8 mouse cellular contexts compared by ENCODE assay signal in genomic region chr4:140961467-140962206, GRCm38 (mm10). TPM values are rescaled to one million over a fixed set of nuclear protein-coding genes. Genes with fewer than 3 reads are reported as not detected.
DNase-seq lines count a peak whose midpoint lies in the region; ATAC-seq and TF ChIP-seq lines count a peak whose summit lies in the region.

No protein-coding gene starts in this region.

- peak overlapping the region; percentile 82 for H3K4me3 ChIP-seq in heart, embryonic 12.5 days
- peak overlapping the region; percentile 95 for H3K4me3 ChIP-seq in ES-Bruce4 (ENCODE audit: low read depth, low read length)
- peak overlapping the region; percentile 93 for H3K4me3 ChIP-seq in forebrain, embryonic 12.5 days (replicated peaks)
- peak overlapping the region; percentile 89 for H3K4me3 ChIP-seq in stomach, embryonic 15.5 days (replicated peaks)

- peak; percentile 34; the same call in 1 of the 2 replicates for ATAC-seq in heart, embryonic 12.5 days (ENCODE audit: insufficient number of reproducible peaks, low FRiP score)
- ATAC-seq in forebrain, embryonic 12.5 days (ENCODE audit: low FRiP score) = peak; percentile 7; the same call in 1 of the 2 replicates
- ATAC-seq in stomach, embryonic 15.5 days (ENCODE audit: insufficient read depth, low FRiP score, low read depth) = peak; percentile 24

- no peaks in the 10 kb centered on the region for H3K9me3 ChIP-seq in heart, embryonic 12.5 days (replicated peaks)
- no peaks in the 10 kb centered on the region for H3K9me3 ChIP-seq in ES-Bruce4 (replicated peaks; ENCODE audit: control insufficient read depth, insufficient read depth, low read length, poor library complexity, severe bottlenecking)
- no peaks in the 10 kb centered on the region for H3K9me3 ChIP-seq in forebrain, embryonic 12.5 days
- no peaks in the 10 kb centered on the region for H3K9me3 ChIP-seq in stomach, embryonic 15.5 days

- H3K9ac ChIP-seq in heart, embryonic 12.5 days = peak overlapping the region; percentile 92
- peak overlapping the region; percentile 85 for H3K9ac ChIP-seq in ES-Bruce4 (ENCODE audit: low read depth, poor library complexity, severe bottlenecking)
- H3K9ac ChIP-seq in forebrain, embryonic 12.5 days = peak overlapping the region; percentile 93
- H3K9ac ChIP-seq in stomach, embryonic 15.5 days = peak overlapping the region; percentile 87

- H3K27ac ChIP-seq in heart, embryonic 12.5 days (ENCODE audit: poor library complexity, severe bottlenecking) = peak overlapping the region; percentile 85
- 0 out of 2 replicates have a peak overlapping the region, but pooled peaks have one; percentile 1 for H3K27ac ChIP-seq in ES-Bruce4 (ENCODE audit: insufficient read depth, low read length)
- peak overlapping the region; percentile 83 for H3K27ac ChIP-seq in forebrain, embryonic 12.5 days
- peak overlapping the region; percentile 80 for H3K27ac ChIP-seq in stomach, embryonic 15.5 days

- no peak for DNase-seq in heart, adult 8-10 months (ENCODE audit: low spot score)
- DNase-seq in liver = peak; percentile 23
- DNase-seq in retina, postnatal 1 day = no peak
- no peak for DNase-seq in layer of hippocampus, postnatal 14 days (ENCODE audit: low spot score in 2 of 2)

- TF ChIP-seq EP300 in ES-Bruce4 (IDR thresholded peaks at IDR 0.05; ENCODE audit: insufficient read depth, low read depth, low read length) = no peak

- peak overlapping the region; percentile 91 for H3K4me2 ChIP-seq in heart, embryonic 12.5 days
- H3K4me2 ChIP-seq in forebrain, embryonic 12.5 days = peak overlapping the region; percentile 95
- H3K4me2 ChIP-seq in stomach, embryonic 15.5 days = peak overlapping the region; percentile 85

- under 1% methylated on average over 38 of the region's 38 CpGs for WGBS in heart, embryonic 12.5 days
- WGBS in forebrain, embryonic 12.5 days = 1% methylated on average over 38 of the region's 38 CpGs
- under 1% methylated on average over 38 of the region's 38 CpGs for WGBS in stomach, embryonic 15.5 days

- H3K27me3 ChIP-seq in heart, embryonic 12.5 days (replicated peaks) = no peaks in the 10 kb centered on the region
- no peaks in the 10 kb centered on the region for H3K27me3 ChIP-seq in ES-Bruce4 (ENCODE audit: control insufficient read depth, insufficient read depth, low read length, poor library complexity, severe bottlenecking)
- H3K27me3 ChIP-seq in forebrain, embryonic 12.5 days = peaks cover 17% of the 10 kb centered on the region; the same call in 1 of the 2 replicates
- H3K27me3 ChIP-seq in stomach, embryonic 15.5 days (replicated peaks) = no peaks in the 10 kb centered on the region

- peaks cover 37% of the 10 kb centered on the region for H3K4me1 ChIP-seq in heart, embryonic 12.5 days (replicated peaks)
- peaks cover 4% of the 10 kb centered on the region for H3K4me1 ChIP-seq in ES-Bruce4 (ENCODE audit: control insufficient read depth, insufficient read depth, low read length)
- peaks cover 48% of the 10 kb centered on the region for H3K4me1 ChIP-seq in forebrain, embryonic 12.5 days
- H3K4me1 ChIP-seq in stomach, embryonic 15.5 days = peaks cover 36% of the 10 kb centered on the region

- TF ChIP-seq CTCF in ES-Bruce4 (IDR thresholded peaks at IDR 0.05; ENCODE audit: low read depth, low read length) = no peak

- H3K36me3 ChIP-seq in heart, embryonic 12.5 days = peaks cover 8% of the 10 kb centered on the region
- no peaks in the 10 kb centered on the region for H3K36me3 ChIP-seq in ES-Bruce4 (ENCODE audit: control insufficient read depth, insufficient read depth, low read length, poor library complexity, severe bottlenecking)
- H3K36me3 ChIP-seq in forebrain, embryonic 12.5 days (replicated peaks) = peaks cover 8% of the 10 kb centered on the region; the same call in 1 of the 2 replicates
- H3K36me3 ChIP-seq in stomach, embryonic 15.5 days = no peaks in the 10 kb centered on the region

- TF ChIP-seq POLR2A in ES-Bruce4 (IDR thresholded peaks at IDR 0.05; ENCODE audit: insufficient read depth, low read length) = no peak

RNA-seq across cellular contexts. Expression of gene Sdhb, which starts 0.6 kb away (rescaled TPM):
- 746 and 756 TPM in 2 replicates for polyA plus RNA-seq in heart, embryonic 12.5 days (2016; fragmentation: Nextera tagmentation; extraction: Ambion mirVana)
- 1,000 to 10,000 TPM; 1,293 to 1,379 (median 1,312) TPM for total RNA-seq in heart, adult 8-10 months (2022)
- 99.6 and 103 TPM in 2 replicates for polyA plus RNA-seq in ES-Bruce4 (2011; ENCODE audit: insufficient read depth, insufficient read length, low read depth, missing spikeins)
- polyA plus RNA-seq in forebrain, embryonic 12.5 days (2016; fragmentation: Nextera tagmentation; extraction: Ambion mirVana) = 380 and 396 TPM in 2 replicates
- polyA plus RNA-seq in stomach, embryonic 15.5 days (2015; fragmentation: Nextera tagmentation; extraction: Ambion mirVana) = 419 and 423 TPM in 2 replicates
- 100 to 1,000 TPM; 190 to 198 TPM for total RNA-seq in layer of hippocampus, postnatal 14 days (2021)

RNA-seq across cellular contexts. Expression of gene Atp13a2, which starts 25.0 kb away (rescaled TPM):
- polyA plus RNA-seq in heart, embryonic 12.5 days (2016; fragmentation: Nextera tagmentation; extraction: Ambion mirVana) = 33.1 and 35.6 TPM in 2 replicates
- 10 to 100 TPM; 12.3 to 17.2 (median 15.6) TPM for total RNA-seq in heart, adult 8-10 months (2022)
- 16.8 and 17.0 TPM in 2 replicates for polyA plus RNA-seq in ES-Bruce4 (2011; ENCODE audit: insufficient read depth, insufficient read length, low read depth, missing spikeins)
- polyA plus RNA-seq in forebrain, embryonic 12.5 days (2016; fragmentation: Nextera tagmentation; extraction: Ambion mirVana) = 75.5 and 82.3 TPM in 2 replicates
- 42.7 and 45.9 TPM in 2 replicates for polyA plus RNA-seq in stomach, embryonic 15.5 days (2015; fragmentation: Nextera tagmentation; extraction: Ambion mirVana)
- total RNA-seq in layer of hippocampus, postnatal 14 days (2021) = 100 to 1,000 TPM; 206 to 215 TPM

RNA-seq across cellular contexts. Expression of gene Mfap2, which starts 48.6 kb away (rescaled TPM):
- 245 and 246 TPM in 2 replicates for polyA plus RNA-seq in heart, embryonic 12.5 days (2016; fragmentation: Nextera tagmentation; extraction: Ambion mirVana)
- 1 to 10 TPM; 1.7 to 2.8 (median 2.2) TPM for total RNA-seq in heart, adult 8-10 months (2022)
- polyA plus RNA-seq in ES-Bruce4 (2011; ENCODE audit: insufficient read depth, insufficient read length, low read depth, missing spikeins) = 4.5 and 5.2 TPM in 2 replicates
- 250 and 275 TPM in 2 replicates for polyA plus RNA-seq in forebrain, embryonic 12.5 days (2016; fragmentation: Nextera tagmentation; extraction: Ambion mirVana)
- 418 and 436 TPM in 2 replicates for polyA plus RNA-seq in stomach, embryonic 15.5 days (2015; fragmentation: Nextera tagmentation; extraction: Ambion mirVana)
- 10 to 100 TPM; 11.3 to 14.1 TPM for total RNA-seq in layer of hippocampus, postnatal 14 days (2021)

RNA-seq across cellular contexts. Expression of gene Padi2, which starts 55.5 kb away (rescaled TPM):
- polyA plus RNA-seq in heart, embryonic 12.5 days (2016; fragmentation: Nextera tagmentation; extraction: Ambion mirVana) = 3.3 and 4.1 TPM in 2 replicates
- 1 to 10 TPM in 3 of 4 experiments, under 1 TPM in 1; 0.72 to 1.3 (median 1.2) TPM for total RNA-seq in heart, adult 8-10 months (2022)
- polyA plus RNA-seq in ES-Bruce4 (2011; ENCODE audit: insufficient read depth, insufficient read length, low read depth, missing spikeins) = 6.3 TPM in 2 replicates
- 0.45 and 0.74 TPM in 2 replicates for polyA plus RNA-seq in forebrain, embryonic 12.5 days (2016; fragmentation: Nextera tagmentation; extraction: Ambion mirVana)
- polyA plus RNA-seq in stomach, embryonic 15.5 days (2015; fragmentation: Nextera tagmentation; extraction: Ambion mirVana) = 2.7 and 3.0 TPM in 2 replicates
- 10 to 100 TPM; 12.0 to 16.8 TPM for total RNA-seq in layer of hippocampus, postnatal 14 days (2021)

Comparison
In these comparisons a context has a peak if more than half of its experiments do, and no peak if none do; other contexts are left out.
1. H3K27ac ChIP-seq: peak in every context shown above with its lines; median percentile 85 in heart, embryonic 12.5 days; 83 in forebrain, embryonic 12.5 days; 80 in stomach, embryonic 15.5 days; 1 in ES-Bruce4.
2. RNA of gene Mfap2, which starts 48.6 kb away (polyA plus RNA-seq): 418 to 436 TPM in stomach, embryonic 15.5 days, 250 to 275 TPM in forebrain, embryonic 12.5 days and 245 to 246 TPM in heart, embryonic 12.5 days; 4.5 to 5.2 TPM in ES-Bruce4; every median in the first group is over 10 times any median in the second.
3. Peak in every context shown above with its lines, with median percentiles within 50 percentile points of each other: ATAC-seq, H3K4me2 ChIP-seq, H3K4me3 ChIP-seq and H3K9ac ChIP-seq.